Mouse (Mus musculus) spleen, postnatal 10 days (tissue): Measurements from ENCODE around the gene Csrp1.

Experiments used
- DNase-seq, 2 experiments: peaks; one replicate each; pipeline ENCODE4 v3.0.0; 2021 to 2022; ENCODE audit warnings: low spot score in 2 of 2

Gene Csrp1

DNA sequence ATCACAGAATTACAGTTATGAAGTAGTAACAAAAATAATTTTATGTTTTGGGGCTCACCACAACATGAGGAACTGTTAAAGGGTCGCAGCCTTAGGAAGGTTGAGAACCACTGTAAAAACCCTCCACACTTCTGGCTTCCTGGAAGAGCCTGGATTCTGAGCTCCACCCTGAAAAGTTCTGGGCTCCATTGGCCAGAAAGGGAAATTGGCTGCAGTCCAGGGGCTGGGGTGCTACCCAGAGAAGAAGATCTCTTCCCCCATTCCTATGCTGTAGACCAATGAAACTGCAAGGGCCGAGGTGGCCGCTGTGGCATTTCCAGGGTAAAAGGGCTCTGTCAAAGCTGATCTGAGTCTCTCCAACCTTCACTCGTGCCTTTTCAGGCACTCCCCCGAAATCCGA is 21.8 kb upstream of the Csrp1 start:
- DNase-seq, result no peak

- DNase-seq, result no peak
Observed at GRCm38 (mm10) chr1:135698451-135698921, 21.4 kb upstream of the Csrp1 start.

DNA sequence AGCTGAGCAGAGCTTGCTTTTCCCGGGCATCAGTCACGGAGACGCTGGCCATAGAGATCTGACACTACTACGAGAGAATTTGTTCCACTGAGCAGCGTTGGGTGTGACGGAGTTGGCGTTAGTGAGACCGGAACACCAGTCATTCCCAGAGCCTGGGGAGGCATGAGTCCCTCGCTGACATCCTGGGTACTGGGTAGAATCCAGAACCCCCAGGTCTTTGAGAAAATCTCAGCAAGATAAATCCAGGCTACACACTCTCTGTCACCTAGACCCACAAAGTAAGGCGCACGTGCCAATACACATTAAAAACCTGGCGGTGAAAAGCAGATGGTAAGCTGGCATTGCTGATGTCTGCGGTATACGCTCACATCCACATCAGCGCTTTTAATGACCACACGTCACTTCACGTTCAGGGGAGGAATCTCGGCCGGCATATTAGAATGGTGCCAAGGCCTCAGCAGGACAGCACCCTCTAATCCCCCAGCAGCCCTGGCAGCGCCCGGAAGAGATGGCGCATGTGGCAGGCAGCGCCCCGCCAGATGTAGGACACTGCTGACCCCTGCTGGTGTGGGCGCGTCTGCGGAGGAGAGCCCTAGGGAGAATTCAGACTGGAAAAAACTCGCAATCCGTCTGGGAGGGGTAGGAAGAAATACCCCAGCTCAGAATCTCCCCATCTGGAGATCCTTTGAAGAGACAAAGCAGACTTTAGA is 20.7 kb upstream of the Csrp1 start:
- peak; percentile 24 to 63 for DNase-seq

DNA sequence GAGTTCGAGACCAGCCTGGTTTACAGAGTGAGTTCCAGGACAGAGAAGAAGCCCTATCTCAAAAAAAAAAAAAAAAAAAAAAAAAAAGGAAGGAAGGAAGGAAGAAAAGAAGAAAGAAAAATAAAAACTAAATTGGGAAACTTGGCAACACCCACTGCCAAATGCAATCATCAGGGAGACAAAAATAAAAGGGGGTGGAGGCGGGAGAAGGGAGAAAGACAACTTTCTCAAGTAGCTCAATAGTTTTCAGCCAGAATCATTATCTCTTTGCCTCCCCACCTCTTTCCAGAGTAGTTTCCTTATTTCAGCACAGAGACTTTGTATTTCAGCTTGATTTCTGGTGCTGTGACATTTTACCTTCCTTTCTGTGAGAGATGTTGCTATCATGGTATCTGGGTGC is 20.0 kb upstream of the Csrp1 start:
- no peak for DNase-seq

GRCm38 (mm10) chr1:135700605-135701004 is 19.3 kb upstream of the Csrp1 start:
- peak; percentile 70 to 86 for DNase-seq

DNA sequence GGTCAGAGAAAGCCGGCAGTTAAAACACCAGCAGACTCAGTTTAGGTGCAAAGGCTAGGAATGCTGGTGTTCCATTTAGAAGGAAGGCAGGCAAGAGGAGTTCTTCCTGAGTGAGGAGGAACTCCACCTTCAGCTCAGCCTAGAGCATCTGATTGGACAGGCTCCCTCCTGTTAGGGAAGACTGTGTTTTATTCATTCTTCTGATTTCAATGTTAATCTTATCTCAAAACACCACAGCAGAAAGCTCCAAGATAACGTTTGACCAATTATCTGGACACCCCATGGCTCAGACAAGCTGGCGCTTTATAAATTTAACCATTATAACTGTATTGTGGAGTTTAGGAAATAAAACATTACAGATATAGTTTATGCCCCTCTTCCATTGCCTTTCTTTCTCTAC is 18.5 kb upstream of the Csrp1 start:
- no peak for DNase-seq

GRCm38 (mm10) chr1:135702722-135703121 is 17.1 kb upstream of the Csrp1 start:
- DNase-seq, result no peak

- no peak for DNase-seq
Observed at GRCm38 (mm10) chr1:135704317-135704821, 15.5 kb upstream of the Csrp1 start.

- no peak for DNase-seq
Observed at GRCm38 (mm10) chr1:135708369-135708768, 11.5 kb upstream of the Csrp1 start.

DNA sequence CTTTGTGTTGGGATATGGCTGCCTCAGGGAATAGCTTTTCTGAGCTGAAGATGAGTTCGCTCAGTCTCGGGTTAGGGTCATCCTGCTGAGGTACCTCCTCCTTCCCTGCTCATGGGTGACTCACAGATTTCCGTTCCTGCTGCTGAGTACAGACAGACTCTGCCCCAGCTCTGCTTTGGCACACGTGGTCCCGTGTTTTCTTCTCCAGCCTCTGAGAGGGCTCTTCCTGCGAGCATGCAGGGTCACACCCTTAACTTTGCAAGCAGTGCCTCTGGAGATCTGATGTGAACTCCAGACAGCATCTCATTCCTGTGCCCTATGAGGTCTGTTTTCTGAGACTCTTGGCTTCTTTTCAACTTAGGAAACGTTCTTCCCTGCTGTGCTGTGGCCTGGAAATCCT is 8.7 kb upstream of the Csrp1 start:
- no peak for DNase-seq

GRCm38 (mm10) chr1:135714028-135714815 is 5.6 kb upstream of the Csrp1 start:
- DNase-seq, result no peak

DNA sequence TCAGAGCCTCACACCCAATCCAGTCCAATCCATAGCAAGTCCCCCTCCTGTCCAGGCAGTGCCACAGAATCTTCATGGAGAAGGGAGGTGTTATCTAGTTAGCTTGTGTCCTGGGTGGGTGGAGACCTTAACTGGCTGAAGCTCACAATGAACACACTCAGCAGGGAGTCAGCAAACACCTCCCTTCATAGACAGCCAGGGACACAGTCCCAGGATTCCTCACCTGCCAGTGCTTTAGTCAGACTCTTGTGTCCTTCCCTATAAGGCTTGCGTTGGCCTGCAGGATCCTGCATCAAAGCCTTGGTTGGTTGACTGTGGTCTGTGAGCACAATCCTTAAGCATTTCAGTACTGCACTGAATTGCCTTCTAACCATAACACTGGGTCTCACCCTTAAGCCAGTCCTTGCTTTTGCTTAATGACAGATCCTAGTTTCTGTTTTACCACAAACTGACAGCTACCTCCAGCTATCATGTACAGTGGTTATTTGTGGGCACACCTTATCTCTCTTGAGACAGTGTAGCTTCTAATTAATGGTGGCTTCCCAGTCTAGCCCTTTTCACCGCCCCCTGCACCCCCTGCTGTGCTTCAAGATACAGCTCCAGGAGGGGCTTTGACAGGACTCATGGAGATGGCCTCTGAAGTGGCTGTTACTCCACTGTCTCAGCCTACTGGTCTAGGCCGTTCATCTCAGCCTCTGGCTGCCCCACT is 4.8 kb upstream of the Csrp1 start:
- DNase-seq, result no peak

DNA sequence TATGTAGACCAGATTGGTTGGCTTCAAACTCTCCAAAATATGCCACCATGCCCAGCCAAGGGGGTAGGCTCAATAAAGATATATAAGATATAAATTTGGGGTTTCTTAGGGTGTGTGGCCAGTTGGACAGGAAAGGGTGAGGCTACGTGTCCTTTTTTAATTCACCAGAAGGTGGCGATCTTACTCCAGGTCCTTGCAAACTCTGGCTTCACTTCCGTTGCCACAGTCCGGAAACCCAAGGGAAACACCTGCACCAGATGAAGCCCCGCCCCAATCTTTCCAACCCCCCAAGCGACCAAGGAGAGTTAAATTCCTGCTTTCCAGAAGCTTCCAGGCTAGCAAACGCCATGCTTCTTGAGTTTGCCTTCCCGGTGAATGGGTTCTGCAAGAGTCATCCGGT is 375 bp upstream of the Csrp1 start:
- peak; percentile 55 to 75 for DNase-seq

DNA sequence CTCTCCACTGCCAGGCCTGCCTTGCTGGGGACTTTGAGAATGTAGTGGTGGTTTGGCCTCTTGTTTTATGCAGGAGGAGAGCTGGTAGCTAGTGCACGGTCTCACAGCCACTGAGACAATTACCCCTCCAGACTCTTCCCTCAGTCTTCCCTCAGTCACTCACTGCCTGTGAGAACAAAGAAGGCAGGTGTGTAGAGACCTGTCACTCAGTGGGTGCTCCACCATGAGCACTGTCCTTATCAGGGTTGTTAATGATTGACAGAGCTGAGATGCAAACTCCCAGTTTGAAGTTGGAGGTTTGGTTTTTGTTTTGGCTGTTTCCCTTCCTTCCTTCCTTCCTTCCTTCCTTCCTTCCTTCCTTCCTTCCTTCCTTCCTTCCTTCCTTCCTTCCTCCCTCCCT is 3.2 kb downstream of the Csrp1 start:
- no peak for DNase-seq

DNA sequence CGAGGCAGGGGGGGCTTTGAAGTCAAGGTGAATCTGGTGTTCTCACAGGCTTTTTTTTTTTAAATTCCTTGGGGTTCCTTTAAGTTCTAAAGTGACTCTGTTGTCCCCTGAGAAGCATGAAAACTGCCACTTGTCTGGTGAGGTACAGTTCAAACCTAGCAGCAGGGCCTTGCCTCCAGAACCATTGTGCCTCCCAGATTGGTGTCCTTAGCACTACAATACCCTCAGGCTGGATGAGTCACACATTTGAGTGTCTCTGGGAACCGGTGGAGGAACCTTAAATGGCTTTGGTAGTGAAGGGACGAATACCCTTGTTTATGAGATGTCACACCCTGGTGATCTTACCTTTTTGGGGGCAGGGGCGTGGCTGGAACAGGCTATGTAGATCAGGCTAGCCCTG is 4.3 kb downstream of the Csrp1 start:
- DNase-seq, result no peak

DNA sequence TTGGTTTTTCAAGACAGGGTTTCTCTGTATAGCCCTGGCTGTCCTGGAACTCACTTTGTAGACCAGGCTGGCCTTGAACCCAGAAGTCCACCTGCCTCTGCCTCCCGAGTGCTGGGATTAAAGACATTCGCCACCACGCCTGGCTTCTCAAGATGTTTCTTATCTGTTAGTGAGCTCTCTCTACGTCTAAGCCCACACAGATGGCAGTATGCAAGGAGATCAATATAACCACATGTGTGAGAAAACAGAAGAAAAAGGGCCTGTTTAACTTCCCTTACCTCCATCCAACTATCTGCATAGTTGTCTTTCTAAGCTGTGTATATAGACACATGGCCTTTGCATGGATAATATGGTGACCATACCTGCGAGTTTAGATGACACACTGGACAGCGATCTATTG is 5.5 kb downstream of the Csrp1 start:
- no peak for DNase-seq

GRCm38 (mm10) chr1:135725936-135726335 is 6.1 kb downstream of the Csrp1 start:
- DNase-seq, result peak in 1 of 2 experiments; percentile 32

DNA sequence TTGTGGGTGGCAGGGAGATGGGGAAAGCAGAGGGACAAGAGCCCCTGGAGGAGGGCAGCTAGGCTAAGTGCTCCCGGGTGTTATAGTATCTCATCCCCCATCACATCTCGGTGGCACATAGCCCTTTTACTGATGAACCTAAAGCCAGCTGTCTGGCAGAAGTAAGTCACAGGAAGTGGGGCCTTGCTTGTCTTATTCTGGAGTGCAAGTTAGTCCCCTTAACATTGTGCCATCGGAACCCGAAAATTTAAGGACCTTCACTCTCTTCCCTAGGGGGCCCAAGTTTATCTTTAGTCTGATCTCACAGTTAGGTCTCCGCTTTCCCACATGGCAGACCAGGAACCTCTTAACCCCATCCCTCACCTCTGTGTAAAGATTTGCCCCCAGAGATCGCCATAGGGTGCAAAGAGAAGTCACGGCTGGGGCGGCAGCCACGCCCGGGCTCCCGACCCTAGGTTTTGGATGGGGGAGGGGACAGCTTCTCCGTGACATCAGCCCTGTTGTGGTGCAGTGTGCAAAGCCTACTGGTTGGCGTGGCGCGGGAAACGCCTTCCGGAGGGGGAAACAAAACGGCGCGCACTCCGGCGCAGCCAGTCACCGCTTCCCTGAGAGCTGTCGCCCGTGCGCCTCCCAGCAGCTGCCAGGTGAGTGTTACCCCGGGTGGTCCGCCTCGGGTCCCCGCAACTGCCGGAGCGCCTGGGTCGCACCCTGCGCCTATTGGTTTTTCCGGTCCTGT is 8.9 kb downstream of the Csrp1 start:
- peak; percentile 79 to 89 for DNase-seq

DNA sequence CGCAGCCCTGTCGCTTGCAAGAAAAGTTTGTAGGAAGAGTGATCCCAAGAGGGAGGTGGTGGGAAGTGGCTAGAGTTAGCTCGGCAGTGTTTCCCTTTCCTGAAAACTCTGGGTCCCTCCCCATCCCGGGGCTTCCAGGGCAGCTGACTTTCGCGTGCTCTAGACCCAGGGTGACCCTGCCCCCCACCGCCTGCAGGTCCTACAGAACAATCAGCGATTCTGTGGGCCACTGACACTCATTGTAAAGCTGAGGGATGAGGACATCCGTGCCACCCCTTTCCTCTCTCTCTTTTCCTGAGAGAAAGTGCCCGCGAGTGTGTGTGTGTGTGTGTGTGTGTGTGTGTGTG is 9.5 kb downstream of the Csrp1 start:
- DNase-seq, result peak in 1 of 2 experiments; percentile 50

DNA sequence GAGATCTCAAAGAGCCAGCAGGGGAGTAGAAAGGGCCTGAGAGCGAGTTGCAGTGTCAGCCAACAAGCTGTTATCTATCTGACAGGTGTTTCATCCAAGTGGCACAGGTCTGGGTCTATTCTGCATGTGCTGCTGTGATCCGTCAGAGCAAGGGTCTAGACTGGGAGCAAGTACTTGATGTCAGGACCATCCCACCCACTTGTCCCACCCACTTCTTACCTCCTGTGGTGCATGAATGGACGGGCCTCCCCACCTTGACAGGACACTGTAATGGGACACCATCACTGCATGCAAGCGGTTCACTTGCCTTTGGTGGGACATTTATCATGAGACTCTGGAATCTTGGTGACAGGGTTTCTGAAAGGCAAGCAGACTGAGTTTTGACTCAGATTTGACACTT is 10.0 kb downstream of the Csrp1 start:
- DNase-seq, result no peak

DNA sequence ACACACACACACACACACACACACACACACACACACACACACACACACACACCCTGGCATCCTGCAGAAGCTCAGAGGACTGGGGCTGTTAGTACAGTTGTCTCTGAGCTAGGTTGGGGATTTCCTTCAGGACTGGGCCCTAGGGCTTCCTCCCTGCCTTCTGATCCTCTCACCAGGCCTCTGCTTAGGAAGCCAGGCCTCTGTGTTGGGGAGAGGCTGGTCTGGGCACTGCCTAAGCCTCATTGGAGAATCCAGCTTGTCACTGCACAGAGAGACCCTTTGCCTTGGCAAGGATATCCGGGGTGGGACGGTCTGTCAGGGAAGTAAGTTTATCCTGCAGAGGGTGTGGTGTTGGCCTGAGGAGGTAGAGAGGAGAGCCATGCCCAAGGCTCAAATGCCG is 10.4 kb downstream of the Csrp1 start:
- DNase-seq, result peak in 1 of 2 experiments; percentile 23

GRCm38 (mm10) chr1:135731393-135731792 is 11.5 kb downstream of the Csrp1 start:
- no peak for DNase-seq
